Mouse (Mus musculus): Measurements from ENCODE around the gene Mrpl24. TPM values are rescaled to one million over a fixed set of nuclear protein-coding genes. Genes with fewer than 3 reads are reported as not detected.
A peak's percentile ranks its signal among the peaks of the same experiment; 100 is the strongest.

Gene Mrpl24
- polyA plus RNA-seq, 1 experiment from 2014 or later = 76.7 TPM

- ATAC-seq (ENCODE audit: low FRiP score, low TSS enrichment) = no peak
- H3K4me3 ChIP-seq (ENCODE audit: low read length) = peak overlapping the region; percentile 63
- H3K4me2 ChIP-seq (replicated peaks; ENCODE audit: low read depth, low read length) = peak overlapping the region; percentile 76
- no peaks in the 10 kb centered on the region for H3K4me1 ChIP-seq (ENCODE audit: control insufficient read depth, insufficient read depth, low read length)
- no peaks in the 10 kb centered on the region for H3K27me3 ChIP-seq (ENCODE audit: control insufficient read depth, insufficient read depth, low read length)
- H3K9me3 ChIP-seq (ENCODE audit: control insufficient read depth, low read length) = no peaks in the 10 kb centered on the region
- peak overlapping the region; percentile 79; the same call in 1 of the 2 replicates for H3K9ac ChIP-seq (ENCODE audit: low read depth, low read length)
- peaks cover 59% of the 10 kb centered on the region for H3K36me3 ChIP-seq (ENCODE audit: control insufficient read depth, insufficient read depth, low read length)
- H3K27ac ChIP-seq (ENCODE audit: low read depth, low read length) = no peak overlapping the region
- 70% methylated on average over 9 of the region's 9 CpGs for WGBS
These were observed 1.1 kb downstream of the Mrpl24 start for GRCm38 (mm10) chr3:87920270-87920943.

- ATAC-seq (ENCODE audit: low FRiP score, low TSS enrichment) = no peak
- peaks cover 63% of the 10 kb centered on the region for H3K36me3 ChIP-seq (ENCODE audit: control insufficient read depth, insufficient read depth, low read length)
- 89% methylated on average over 7 of the region's 7 CpGs for WGBS
- no peak overlapping the region for H3K27ac ChIP-seq (ENCODE audit: low read depth, low read length)
- H3K27me3 ChIP-seq (ENCODE audit: control insufficient read depth, insufficient read depth, low read length) = no peaks in the 10 kb centered on the region
- H3K9ac ChIP-seq (ENCODE audit: low read depth, low read length) = no peak overlapping the region
- H3K9me3 ChIP-seq (ENCODE audit: control insufficient read depth, low read length) = no peaks in the 10 kb centered on the region
- peaks cover 3% of the 10 kb centered on the region; the same call in 1 of the 2 replicates for H3K4me1 ChIP-seq (ENCODE audit: control insufficient read depth, insufficient read depth, low read length)
- H3K4me2 ChIP-seq (replicated peaks; ENCODE audit: low read depth, low read length) = no peak overlapping the region
- no peak overlapping the region for H3K4me3 ChIP-seq (ENCODE audit: low read length)
These were observed 5.7 kb downstream of the Mrpl24 start for GRCm38 (mm10) chr3:87924996-87925395.

GRCm38 (mm10) chr3:87927452-87927851, 8.1 kb downstream of the Mrpl24 start:
- H3K36me3 ChIP-seq (ENCODE audit: control insufficient read depth, insufficient read depth, low read length) = peaks cover 62% of the 10 kb centered on the region
- H3K4me1 ChIP-seq (ENCODE audit: control insufficient read depth, insufficient read depth, low read length) = peaks cover 3% of the 10 kb centered on the region; the same call in 1 of the 2 replicates
- ATAC-seq (ENCODE audit: low FRiP score, low TSS enrichment) = no peak
- H3K27ac ChIP-seq (ENCODE audit: low read depth, low read length) = no peak overlapping the region
- no peak overlapping the region for H3K9ac ChIP-seq (ENCODE audit: low read depth, low read length)
- no peaks in the 10 kb centered on the region for H3K27me3 ChIP-seq (ENCODE audit: control insufficient read depth, insufficient read depth, low read length)
- no peak overlapping the region for H3K4me3 ChIP-seq (ENCODE audit: low read length)
- 92% methylated on average over 5 of the region's 5 CpGs for WGBS
- H3K9me3 ChIP-seq (ENCODE audit: control insufficient read depth, low read length) = no peaks in the 10 kb centered on the region
- H3K4me2 ChIP-seq (replicated peaks; ENCODE audit: low read depth, low read length) = no peak overlapping the region

- H3K36me3 ChIP-seq (ENCODE audit: control insufficient read depth, insufficient read depth, low read length) = peaks cover 60% of the 10 kb centered on the region
- peaks cover 5% of the 10 kb centered on the region; the same call in 1 of the 2 replicates for H3K4me1 ChIP-seq (ENCODE audit: control insufficient read depth, insufficient read depth, low read length)
- peak overlapping the region; percentile 83 for H3K9ac ChIP-seq (ENCODE audit: low read depth, low read length)
- 5% methylated on average over 26 of the region's 26 CpGs for WGBS
- H3K27me3 ChIP-seq (ENCODE audit: control insufficient read depth, insufficient read depth, low read length) = no peaks in the 10 kb centered on the region
- peak overlapping the region; percentile 79 for H3K4me2 ChIP-seq (replicated peaks; ENCODE audit: low read depth, low read length)
- H3K9me3 ChIP-seq (ENCODE audit: control insufficient read depth, low read length) = no peaks in the 10 kb centered on the region
- peak; percentile 60 for ATAC-seq (ENCODE audit: low FRiP score, low TSS enrichment)
- H3K4me3 ChIP-seq (ENCODE audit: low read length) = peak overlapping the region; percentile 63
- peak overlapping the region; percentile 85 for H3K27ac ChIP-seq (ENCODE audit: low read depth, low read length)
These were observed 10.2 kb downstream of the Mrpl24 start for GRCm38 (mm10) chr3:87929341-87930077.

GRCm38 (mm10) chr3:87930078-87930795, 10.9 kb downstream of the Mrpl24 start, which contains the start of the genes Isg20l2 and Rrnad1:
Gene Isg20l2 (plus strand): TSS chr3:87930314.
Gene Rrnad1 (minus strand): TSS chr3:87930717.
- Histone ChIP-seq H3K36me3 (ENCODE audit: control insufficient read depth, insufficient read depth, low read length) (peaks cover 60% of the 10 kb centered on the region), H3K4me3 (ENCODE audit: low read length) (peak within 1 kb of the TSS; percentile 63), H3K9ac (ENCODE audit: low read depth, low read length) (peak within 1 kb of the TSS; percentile 83), H3K27ac (ENCODE audit: low read depth, low read length) (peak within 1 kb of the TSS; percentile 85), H3K4me1 (ENCODE audit: control insufficient read depth, insufficient read depth, low read length) (peaks cover 7% of the 10 kb centered on the region; the same call in 1 of the 2 replicates), H3K9me3 (ENCODE audit: control insufficient read depth, low read length) (no peaks in the 10 kb centered on the region), H3K27me3 (ENCODE audit: control insufficient read depth, insufficient read depth, low read length) (no peaks in the 10 kb centered on the region), H3K4me2 (replicated peaks; ENCODE audit: low read depth, low read length) (peak within 1 kb of the TSS; percentile 79)
- peak; percentile 98 for ATAC-seq (ENCODE audit: low FRiP score, low TSS enrichment)
- WGBS = under 1% methylated on average over 69 of the region's 78 CpGs

GRCm38 (mm10) chr3:87934026-87934425, 14.7 kb downstream of the Mrpl24 start:
- Histone ChIP-seq H3K36me3 (ENCODE audit: control insufficient read depth, insufficient read depth, low read length) (peaks cover 62% of the 10 kb centered on the region), H3K9ac (ENCODE audit: low read depth, low read length) (no peak overlapping the region), H3K4me3 (ENCODE audit: low read length) (no peak overlapping the region), H3K4me1 (ENCODE audit: control insufficient read depth, insufficient read depth, low read length) (peaks cover 13% of the 10 kb centered on the region; the same call in 1 of the 2 replicates), H3K4me2 (replicated peaks; ENCODE audit: low read depth, low read length) (no peak overlapping the region), H3K9me3 (ENCODE audit: control insufficient read depth, low read length) (no peaks in the 10 kb centered on the region), H3K27me3 (ENCODE audit: control insufficient read depth, insufficient read depth, low read length) (no peaks in the 10 kb centered on the region), H3K27ac (ENCODE audit: low read depth, low read length) (no peak overlapping the region)
- 87% methylated on average over 5 of the region's 5 CpGs for WGBS
- no peak for ATAC-seq (ENCODE audit: low FRiP score, low TSS enrichment)

GRCm38 (mm10) chr3:87934501-87934900, 15.2 kb downstream of the Mrpl24 start:
- H3K27ac ChIP-seq (ENCODE audit: low read depth, low read length) = no peak overlapping the region
- no peaks in the 10 kb centered on the region for H3K27me3 ChIP-seq (ENCODE audit: control insufficient read depth, insufficient read depth, low read length)
- peaks cover 67% of the 10 kb centered on the region for H3K36me3 ChIP-seq (ENCODE audit: control insufficient read depth, insufficient read depth, low read length)
- H3K9ac ChIP-seq (ENCODE audit: low read depth, low read length) = no peak overlapping the region
- ATAC-seq (ENCODE audit: low FRiP score, low TSS enrichment) = no peak
- H3K4me1 ChIP-seq (ENCODE audit: control insufficient read depth, insufficient read depth, low read length) = 0 out of 2 replicates have a peak, but pooled peaks cover 10% of the 10 kb centered on the region
- no peaks in the 10 kb centered on the region for H3K9me3 ChIP-seq (ENCODE audit: control insufficient read depth, low read length)
- WGBS = 75% methylated on average over 4 of the region's 4 CpGs
- no peak overlapping the region for H3K4me2 ChIP-seq (replicated peaks; ENCODE audit: low read depth, low read length)
- no peak overlapping the region for H3K4me3 ChIP-seq (ENCODE audit: low read length)

- no peak overlapping the region for H3K4me3 ChIP-seq (ENCODE audit: low read length)
- H3K36me3 ChIP-seq (ENCODE audit: control insufficient read depth, insufficient read depth, low read length) = peaks cover 73% of the 10 kb centered on the region
- no peaks in the 10 kb centered on the region for H3K9me3 ChIP-seq (ENCODE audit: control insufficient read depth, low read length)
- no peak overlapping the region for H3K4me2 ChIP-seq (replicated peaks; ENCODE audit: low read depth, low read length)
- no peak overlapping the region for H3K9ac ChIP-seq (ENCODE audit: low read depth, low read length)
- WGBS = 85% methylated on average over 4 of the region's 4 CpGs
- 0 out of 2 replicates have a peak, but pooled peaks cover 10% of the 10 kb centered on the region for H3K4me1 ChIP-seq (ENCODE audit: control insufficient read depth, insufficient read depth, low read length)
- no peaks in the 10 kb centered on the region for H3K27me3 ChIP-seq (ENCODE audit: control insufficient read depth, insufficient read depth, low read length)
- H3K27ac ChIP-seq (ENCODE audit: low read depth, low read length) = no peak overlapping the region
- ATAC-seq (ENCODE audit: low FRiP score, low TSS enrichment) = no peak
These were observed 15.9 kb downstream of the Mrpl24 start for GRCm38 (mm10) chr3:87935201-87935600.
